Mouse (Mus musculus) adrenal gland, postnatal 36 days (tissue): Measurements from ENCODE around the gene Olfr1320. TPM values are rescaled to one million over a fixed set of nuclear protein-coding genes. Genes with fewer than 3 reads are reported as not detected.
"Not testable (repeated sequence)": the region's sequence is repeated elsewhere in the genome, so short reads cannot be mapped to it uniquely, and the experiment has no call there.

Source experiments
- DNase-seq, 2 experiments: peaks; one replicate each; pipeline ENCODE4 v3.0.0; 2021; ENCODE audit warnings: mixed read lengths in 1 of 2
- long read RNA-seq, 2 experiments: library from polyadenylated mRNA; stranded (forward); transcript quantifications; one replicate each; pipeline ENCODE4 v2.0.0; 2021; ENCODE audit warnings: borderline sequencing depth in 2 of 2
- total RNA-seq, 2 experiments: library from RNA; stranded (reverse); gene quantifications; 2 replicates each; pipeline ENCODE4 v1.2.3; 2021

Olfr1320 gene
- not detected for total RNA-seq
- long read RNA-seq, experiment 1: 0 reads
- long read RNA-seq, experiment 2: 0 reads

- no peak for DNase-seq
Measured at GRCm38 (mm10) chrX:49672033-49672432, at the start of gene Olfr1320. TSS of gene Olfr1320 (plus strand) at chrX:49672333.

- no peak for DNase-seq
Measured at GRCm38 (mm10) chrX:49627566-49627965, 44.6 kb upstream of the Olfr1320 start.

- no peak for DNase-seq
Measured at GRCm38 (mm10) chrX:49631195-49631594, 40.9 kb upstream of the Olfr1320 start.

GRCm38 (mm10) chrX:49660781-49661180, 11.4 kb upstream of the Olfr1320 start:
- DNase-seq: not testable (repeated sequence)

Other genes starting within 250 kb of the Olfr1320 start
- gene Arhgap36, start 208.4 kb upstream of the Olfr1320 start, total RNA-seq: 1 to 10 TPM in 1 of 2 experiments, under 1 TPM in 1; 0.63 to 1.4 TPM
- not detected for gene Olfr1321, start 62.7 kb downstream of the Olfr1320 start, total RNA-seq
- gene Igsf1, start 125.4 kb downstream of the Olfr1320 start, total RNA-seq: 1 to 10 TPM; 1.3 to 1.8 TPM
- not detected for gene Olfr1322, start 219.2 kb downstream of the Olfr1320 start, total RNA-seq